Mouse (Mus musculus): ENCODE results near the gene Hdgfl3.

- TF ChIP-seq CTCF (IDR thresholded peaks at IDR 0.05; ENCODE audit: low read depth) (no peak), EP300 (IDR thresholded peaks at IDR 0.05; ENCODE audit: low read depth) (no peak)
These were observed 82.6 kb downstream of the Hdgfl3 start for GRCm38 (mm10) chr7:81851706-81852105.

Measured in liver, embryonic 14.5 days (tissue).